Mouse (Mus musculus): Measurements from ENCODE around the gene Gm2888.
"Not testable (repeated sequence)": the region's sequence is repeated elsewhere in the genome, so short reads cannot be mapped to it uniquely, and the experiment has no call there.

Gm2888 gene

GRCm38 (mm10) chr14:3029702-3030101, at the start of gene Gm2888:
Gm2888 (plus strand) TSS chr14:3030002.
- not testable (repeated sequence) for DNase-seq

- peak; percentile 21 for DNase-seq
Measured at GRCm38 (mm10) chr14:3048727-3049512, 19.1 kb downstream of the Gm2888 start, which contains the start of gene Gm2897. Gm2897 (plus strand) TSS chr14:3049285.

- peak; percentile 23 for DNase-seq
Measured at GRCm38 (mm10) chr14:3049513-3049800, 19.7 kb downstream of the Gm2888 start.

- DNase-seq, result peak; percentile 6
Measured at GRCm38 (mm10) chr14:3050087-3050486, 20.3 kb downstream of the Gm2888 start.

All from kidney, postnatal 14 days (tissue).